Mouse (Mus musculus) embryonic fibroblast, embryonic 13.5 days (primary cell): ENCODE data around the gene Bhlhb9.

Experiments used
- CTCF ChIP-seq: IDR thresholded peaks from 2 replicates; pipeline ENCODE4 v1.5.1; 2011; ENCODE audit warnings: mild to moderate bottlenecking, control low read depth, low read length, moderate library complexity, borderline replicate concordance; ENCODE audit not compliant: insufficient read depth
- POLR2A ChIP-seq: IDR thresholded peaks from 2 replicates; pipeline ENCODE4 v1.6.1; 2011; ENCODE audit warnings: low read depth, mild to moderate bottlenecking, control low read depth, low read length, moderate library complexity

GRCm38 (mm10) chrX:135804149-135804548 lies 6.8 kb downstream of the Bhlhb9 start:
- TF ChIP-seq CTCF, result no peak
- TF ChIP-seq POLR2A, result no peak
